Comparison of ENCODE assay signal across 7 mouse cellular contexts in genomic region chr16:21274012-21274528, GRCm38 (mm10).
DNase-seq lines count a peak whose midpoint lies in the region; ATAC-seq lines count a peak whose summit lies in the region.

No protein-coding gene starts in this region.

- no peak overlapping the region for H3K9ac ChIP-seq in hindbrain, embryonic 14.5 days

- peaks cover 5% of the 10 kb centered on the region; the same call in 1 of the 2 replicates for H3K9me3 ChIP-seq in hindbrain, embryonic 14.5 days (ENCODE audit: control insufficient read depth, low read length)
- peaks cover 7% of the 10 kb centered on the region; the same call in 1 of the 2 replicates for H3K9me3 ChIP-seq in midbrain, embryonic 10.5 days (replicated peaks)

- H3K27me3 ChIP-seq in hindbrain, embryonic 14.5 days (ENCODE audit: control insufficient read depth, insufficient read depth, low read length), result no peaks in the 10 kb centered on the region
- H3K27me3 ChIP-seq in midbrain, embryonic 10.5 days (ENCODE audit: low read depth, poor library complexity, severe bottlenecking), result no peaks in the 10 kb centered on the region

- peak overlapping the region; percentile 33; the same call in 1 of the 2 replicates for H3K27ac ChIP-seq in hindbrain, embryonic 14.5 days
- H3K27ac ChIP-seq in midbrain, embryonic 10.5 days (replicated peaks), result peak overlapping the region; percentile 78

- H3K4me1 ChIP-seq in hindbrain, embryonic 14.5 days (replicated peaks; ENCODE audit: control insufficient read depth, insufficient read depth, low read length), result peaks cover 6% of the 10 kb centered on the region; the same call in 1 of the 2 replicates
- peaks cover 52% of the 10 kb centered on the region for H3K4me1 ChIP-seq in midbrain, embryonic 10.5 days

- H3K36me3 ChIP-seq in hindbrain, embryonic 14.5 days (replicated peaks; ENCODE audit: control insufficient read depth, insufficient read depth), result no peaks in the 10 kb centered on the region
- no peaks in the 10 kb centered on the region for H3K36me3 ChIP-seq in midbrain, embryonic 10.5 days

- DNase-seq in Muller cell, postnatal 12 days (ENCODE audit: inconsistent ontology term), result peak; percentile 36
- peak; percentile 67 for DNase-seq in embryo, embryonic 11 days
- no peak for DNase-seq in hindbrain, embryonic 14.5 days (ENCODE audit: low spot score)
- DNase-seq in midbrain, embryonic 10.5 days (ENCODE audit: low spot score), result no peak
- no peak for DNase-seq in left cerebral cortex, postnatal 10 days (ENCODE audit: extremely low spot score in 1 of 2, low spot score in 2 of 2)
- no peak for DNase-seq in ovary, postnatal 36 days (ENCODE audit: low spot score)
- DNase-seq in cerebellum, postnatal 14 days, result no peak

- H3K4me3 ChIP-seq in hindbrain, embryonic 14.5 days (replicated peaks; ENCODE audit: low read length), result no peak overlapping the region
- 0 out of 2 replicates have a peak overlapping the region, but pooled peaks have one; percentile 23 for H3K4me3 ChIP-seq in midbrain, embryonic 10.5 days

- peak; percentile 82 for ATAC-seq in hindbrain, embryonic 14.5 days (ENCODE audit: low FRiP score)

- WGBS in hindbrain, embryonic 14.5 days, result 5% methylated on average over 2 of the region's 2 CpGs
- 13% methylated on average over 2 of the region's 2 CpGs for WGBS in midbrain, embryonic 10.5 days

- intact Hi-C loops in left cerebral cortex, postnatal 10 days (cut with DNase I), result no loop called here

- no peak overlapping the region for H3K4me2 ChIP-seq in hindbrain, embryonic 14.5 days (replicated peaks)

Comparison
In these comparisons a context has a peak if more than half of its experiments do, and no peak if none do; other contexts are left out.
1. DNase-seq: peak in Muller cell, postnatal 12 days (single experiment) and embryo, embryonic 11 days (single experiment); none in hindbrain, embryonic 14.5 days (single experiment), midbrain, embryonic 10.5 days (single experiment), left cerebral cortex, postnatal 10 days (0 of 2), ovary, postnatal 36 days (single experiment) and cerebellum, postnatal 14 days (0 of 2).